Mouse (Mus musculus) hindbrain, embryonic 14.5 days (tissue): ENCODE results near the gene Khdc1c. TPM values are rescaled to one million over a fixed set of nuclear protein-coding genes. Genes with fewer than 3 reads are reported as not detected.
"Not testable (repeated sequence)": the region's sequence is repeated elsewhere in the genome, so short reads cannot be mapped to it uniquely, and the experiment has no call there.

ENCODE experiments used
- ATAC-seq: fragments of 200-750 bp; cut with Nextera tagmentation; 2 replicates; pipeline ENCODE4 v1.8.0; 2017; ENCODE audit warnings: moderate number of reproducible peaks, mild to moderate bottlenecking, moderate TSS enrichment, moderate library complexity; ENCODE audit not compliant: low FRiP score
- DNase-seq: peaks from one replicate; pipeline ENCODE4 v3.0.0-alpha.2; 2015; ENCODE audit warnings: low spot score
- H3K27ac ChIP-seq: fragments of 300-500 bp; sonication (generic); 2 replicates; pipeline ENCODE4 v1.5.1; 2014; ENCODE audit warnings: mild to moderate bottlenecking, moderate library complexity
- H3K27me3 ChIP-seq: fragments of 300-500 bp; sonication (generic); 2 replicates; pipeline ENCODE4 v1.6.1; 2014; ENCODE audit warnings: mild to moderate bottlenecking, low read length, mixed read lengths; ENCODE audit not compliant: control insufficient read depth, insufficient read depth
- H3K36me3 ChIP-seq: fragments of 300-500 bp; sonication (generic); replicated peaks from 2 replicates; pipeline ENCODE4 v1.6.1; 2014; ENCODE audit not compliant: control insufficient read depth, insufficient read depth
- H3K4me1 ChIP-seq: fragments of 300-500 bp; sonication (generic); replicated peaks from 2 replicates; pipeline ENCODE4 v1.6.1; 2014; ENCODE audit warnings: antibody characterized with exemption, low read length, mixed read lengths; ENCODE audit not compliant: control insufficient read depth, insufficient read depth
- H3K4me2 ChIP-seq: fragments of 300-500 bp; sonication (generic); replicated peaks from 2 replicates; pipeline ENCODE4 v1.6.1; 2014; ENCODE audit warnings: mild to moderate bottlenecking, moderate library complexity
- H3K4me3 ChIP-seq: fragments of 300-500 bp; sonication (generic); replicated peaks from 2 replicates; pipeline ENCODE4 v1.5.1; 2014; ENCODE audit warnings: mild to moderate bottlenecking, low read length
- H3K9ac ChIP-seq: fragments of 300-500 bp; sonication (generic); 2 replicates; pipeline ENCODE4 v1.6.1; 2014
- H3K9me3 ChIP-seq: fragments of 300-500 bp; sonication (generic); 2 replicates; pipeline ENCODE4 v1.6.1; 2016; ENCODE audit warnings: low read length; ENCODE audit not compliant: control insufficient read depth
- WGBS: fragments of 180-500 bp; shearing (Covaris S2); extraction: QIAGEN DNeasy Blood & Tissue Kit; methylation state at CpG from one replicate; pipeline ENCODE4 v1.1.7; 2014; 5-methylcytosine and 5-hydroxymethylcytosine counted together
- polyA plus RNA-seq: library from polyadenylated mRNA; unstranded; fragments of >200 nt; fragmentation: Nextera tagmentation; extraction: Ambion mirVana; gene quantifications from 2 replicates; pipeline ENCODE4 v1.2.1, GENCODE M21; 2014

Khdc1c gene
- polyA plus RNA-seq, 1 experiment from 2014 or later = not detected

- no peaks in the 10 kb centered on the region for H3K27me3 ChIP-seq
- no peak for DNase-seq
- ATAC-seq = no peak
- H3K36me3 ChIP-seq = no peaks in the 10 kb centered on the region
- 100% methylated on average over 1 of the region's 1 CpGs for WGBS
- no peak overlapping the region for H3K4me2 ChIP-seq
- H3K4me3 ChIP-seq = no peak overlapping the region
- no peaks in the 10 kb centered on the region for H3K9me3 ChIP-seq
- H3K9ac ChIP-seq = no peak overlapping the region
- no peak overlapping the region for H3K27ac ChIP-seq
- H3K4me1 ChIP-seq = no peaks in the 10 kb centered on the region
Measured at GRCm38 (mm10) chr1:21340745-21341144, 27.4 kb upstream of the Khdc1c start.

- H3K27me3 ChIP-seq = no peaks in the 10 kb centered on the region
- no peaks in the 10 kb centered on the region for H3K4me1 ChIP-seq
- WGBS = 63% methylated on average over 4 of the region's 4 CpGs
- H3K36me3 ChIP-seq = no peaks in the 10 kb centered on the region
- peak; percentile 74 for DNase-seq
- no peaks in the 10 kb centered on the region for H3K9me3 ChIP-seq
- no peak overlapping the region for H3K9ac ChIP-seq
- 0 out of 2 replicates have a peak, but pooled peaks have one; percentile 60 for ATAC-seq
- no peak overlapping the region for H3K27ac ChIP-seq
- H3K4me2 ChIP-seq = no peak overlapping the region
- no peak overlapping the region for H3K4me3 ChIP-seq
Measured at GRCm38 (mm10) chr1:21344253-21344652, 23.9 kb upstream of the Khdc1c start.

GRCm38 (mm10) chr1:21344752-21345151 is 23.4 kb upstream of the Khdc1c start:
- not testable (repeated sequence) for ATAC-seq, H3K4me2 ChIP-seq, H3K27me3 ChIP-seq, H3K4me1 ChIP-seq, H3K4me3 ChIP-seq, H3K36me3 ChIP-seq, H3K9ac ChIP-seq, H3K9me3 ChIP-seq, H3K27ac ChIP-seq, DNase-seq
- 90% methylated on average over 7 of the region's 7 CpGs for WGBS

- no peaks in the 10 kb centered on the region for H3K27me3 ChIP-seq
- no peak for DNase-seq
- no peak within 1 kb of the TSS for H3K4me3 ChIP-seq
- H3K4me1 ChIP-seq = no peaks in the 10 kb centered on the region
- no peak within 1 kb of the TSS for H3K27ac ChIP-seq
- H3K4me2 ChIP-seq = no peak within 1 kb of the TSS
- no peak within 1 kb of the TSS for H3K9ac ChIP-seq
- no peaks in the 10 kb centered on the region for H3K36me3 ChIP-seq
- ATAC-seq = no peak
- WGBS = 75% methylated on average over 2 of the region's 2 CpGs
- H3K9me3 ChIP-seq = no peaks in the 10 kb centered on the region
Measured at GRCm38 (mm10) chr1:21349341-21349740, 18.8 kb upstream of the Khdc1c start, which contains the start of gene Khdc1a. Gene Khdc1a, plus strand, starts transcription at chr1:21349641.

GRCm38 (mm10) chr1:21383256-21383655 is 15.1 kb downstream of the Khdc1c start, which contains the start of gene Khdc1b:
Gene Khdc1b, plus strand, starts transcription at chr1:21383556.
- Histone ChIP-seq H3K27me3 (no peaks in the 10 kb centered on the region), H3K4me2 (no peak within 1 kb of the TSS), H3K27ac (no peak within 1 kb of the TSS), H3K4me3 (no peak within 1 kb of the TSS), H3K36me3 (no peaks in the 10 kb centered on the region), H3K4me1 (no peaks in the 10 kb centered on the region), H3K9me3 (0 out of 2 replicates have a peak, but pooled peaks cover 3% of the 10 kb centered on the region), H3K9ac (no peak within 1 kb of the TSS)
- DNase-seq (no peak), ATAC-seq (no peak)
- WGBS = 93% methylated on average over 1 of the region's 1 CpGs

GRCm38 (mm10) chr1:21391138-21391671 is 23.1 kb downstream of the Khdc1c start:
- 78% methylated on average over 6 of the region's 6 CpGs for WGBS
- Histone ChIP-seq H3K36me3 (no peaks in the 10 kb centered on the region), H3K9me3 (no peaks in the 10 kb centered on the region), H3K27ac (no peak overlapping the region), H3K4me2 (no peak overlapping the region), H3K9ac (no peak overlapping the region), H3K27me3 (no peaks in the 10 kb centered on the region), H3K4me3 (no peak overlapping the region), H3K4me1 (no peaks in the 10 kb centered on the region)
- ATAC-seq (no peak), DNase-seq (no peak)

- DNase-seq (no peak), ATAC-seq (no peak)
- H3K27ac ChIP-seq = no peak overlapping the region
Measured at GRCm38 (mm10) chr1:21402804-21403203, 34.7 kb downstream of the Khdc1c start.

GRCm38 (mm10) chr1:21407266-21407665 is 39.1 kb downstream of the Khdc1c start:
- Histone ChIP-seq H3K4me3 (no peak overlapping the region), H3K9ac (no peak overlapping the region), H3K36me3 (no peaks in the 10 kb centered on the region), H3K9me3 (no peaks in the 10 kb centered on the region), H3K4me2 (no peak overlapping the region), H3K27ac (no peak overlapping the region), H3K27me3 (no peaks in the 10 kb centered on the region), H3K4me1 (no peaks in the 10 kb centered on the region; the same call in 1 of the 2 replicates)
- DNase-seq = no peak
- WGBS = 52% methylated on average over 2 of the region's 2 CpGs
- ATAC-seq = no peak

More at GRCm38 (mm10) chr1:21402804-21403203, 34.7 kb downstream of the Khdc1c start:
- Histone ChIP-seq H3K4me3 (no peak overlapping the region), H3K4me1 (no peaks in the 10 kb centered on the region), H3K4me2 (no peak overlapping the region), H3K36me3 (no peaks in the 10 kb centered on the region), H3K27me3 (no peaks in the 10 kb centered on the region), H3K9ac (no peak overlapping the region), H3K9me3 (no peaks in the 10 kb centered on the region)
- WGBS = 82% methylated on average over 8 of the region's 8 CpGs

- peak; percentile 93 for DNase-seq
- H3K4me1 ChIP-seq = no peaks in the 10 kb centered on the region; the same call in 1 of the 2 replicates
- no peak overlapping the region for H3K4me2 ChIP-seq
- H3K9me3 ChIP-seq = no peaks in the 10 kb centered on the region
- peak overlapping the region; percentile 26 for H3K27ac ChIP-seq
- ATAC-seq = peak; percentile 92
- WGBS = 50% methylated on average over 18 of the region's 18 CpGs
- H3K36me3 ChIP-seq = no peaks in the 10 kb centered on the region
- H3K27me3 ChIP-seq = no peaks in the 10 kb centered on the region
- no peak overlapping the region for H3K4me3 ChIP-seq
- H3K9ac ChIP-seq = no peak overlapping the region
Measured at GRCm38 (mm10) chr1:21411331-21412196, 43.4 kb downstream of the Khdc1c start.
